Mouse (Mus musculus) urinary bladder, postnatal 4 days (tissue): ENCODE data around the gene BC049715.
"Not testable (repeated sequence)": the region's sequence is repeated elsewhere in the genome, so short reads cannot be mapped to it uniquely, and the experiment has no call there.

ENCODE experiments used
- DNase-seq, 2 experiments: peaks; one replicate each; pipeline ENCODE4 v3.0.0; 2021 to 2022; ENCODE audit warnings: low spot score in 2 of 2

Gene BC049715

GRCm38 (mm10) chr6:136827516-136827880 is at the start of gene BC049715:
BC049715 (plus strand) TSS chr6:136827626.
- DNase-seq: no peak

GRCm38 (mm10) chr6:136781377-136781986 is 45.9 kb upstream of the BC049715 start, which contains the start of gene Gucy2c:
Gucy2c (minus strand) TSS chr6:136781765.
- DNase-seq: no peak

GRCm38 (mm10) chr6:136782146-136782545 is 45.3 kb upstream of the BC049715 start:
- no peak for DNase-seq

DNA sequence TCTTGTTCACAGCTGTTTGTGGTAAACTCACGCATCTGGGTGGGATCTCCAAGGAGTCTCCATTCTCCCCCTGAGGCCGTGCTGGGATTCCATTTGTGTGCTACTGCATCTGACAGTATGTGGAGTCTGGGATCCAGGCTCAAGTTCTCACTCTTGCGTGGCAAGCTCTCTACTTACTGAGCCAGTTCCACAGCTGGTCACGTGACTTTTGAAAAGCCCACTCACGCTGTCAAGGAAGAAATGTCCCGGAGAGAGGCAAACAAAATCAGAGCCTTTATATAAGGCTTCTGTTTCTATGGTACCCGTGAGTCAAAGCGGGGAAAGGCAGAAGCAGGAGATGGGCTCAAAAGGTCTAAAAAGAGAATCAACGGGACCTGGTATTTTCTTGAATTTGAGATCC is 44.7 kb upstream of the BC049715 start:
- DNase-seq: no peak

DNA sequence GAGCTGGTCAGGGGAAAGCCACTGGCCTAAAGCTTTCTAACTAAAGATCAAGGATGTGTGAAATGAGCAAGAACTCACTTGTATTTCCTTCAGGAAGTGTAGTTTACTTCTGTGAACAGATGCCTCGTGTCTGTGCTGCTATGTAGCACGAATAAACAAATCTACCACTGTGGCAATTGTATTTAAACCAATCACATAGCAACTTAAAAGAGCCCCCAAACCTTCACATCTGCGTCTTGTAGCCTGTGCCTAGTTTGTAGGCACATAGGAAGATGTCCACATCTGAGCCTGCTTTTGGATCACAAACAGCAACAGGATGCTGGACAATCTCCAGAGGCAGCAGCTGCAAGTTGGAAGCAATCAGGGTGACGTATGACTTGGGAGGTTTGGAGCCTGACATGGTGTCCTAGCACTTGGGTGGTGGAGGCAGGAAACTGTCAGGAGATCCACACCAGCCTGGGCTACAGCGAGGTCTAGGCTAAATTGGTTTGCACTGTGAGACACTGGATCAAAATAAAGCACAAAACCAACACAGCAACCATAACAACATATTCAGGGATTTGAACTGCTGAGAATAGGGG is 37.9 kb upstream of the BC049715 start:
- peak in 1 of 2 experiments; percentile 51 for DNase-seq

GRCm38 (mm10) chr6:136792884-136793758 is 34.3 kb upstream of the BC049715 start:
- DNase-seq: no peak

- no peak for DNase-seq
Observed at GRCm38 (mm10) chr6:136793831-136794525, 33.4 kb upstream of the BC049715 start.

- DNase-seq: no peak
Observed at GRCm38 (mm10) chr6:136795110-136795509, 32.3 kb upstream of the BC049715 start.

GRCm38 (mm10) chr6:136795850-136796249 is 31.6 kb upstream of the BC049715 start:
- DNase-seq: peak in 1 of 2 experiments; percentile 34

- DNase-seq: not testable (repeated sequence)
Observed at GRCm38 (mm10) chr6:136797874-136798693, 29.3 kb upstream of the BC049715 start.

DNA sequence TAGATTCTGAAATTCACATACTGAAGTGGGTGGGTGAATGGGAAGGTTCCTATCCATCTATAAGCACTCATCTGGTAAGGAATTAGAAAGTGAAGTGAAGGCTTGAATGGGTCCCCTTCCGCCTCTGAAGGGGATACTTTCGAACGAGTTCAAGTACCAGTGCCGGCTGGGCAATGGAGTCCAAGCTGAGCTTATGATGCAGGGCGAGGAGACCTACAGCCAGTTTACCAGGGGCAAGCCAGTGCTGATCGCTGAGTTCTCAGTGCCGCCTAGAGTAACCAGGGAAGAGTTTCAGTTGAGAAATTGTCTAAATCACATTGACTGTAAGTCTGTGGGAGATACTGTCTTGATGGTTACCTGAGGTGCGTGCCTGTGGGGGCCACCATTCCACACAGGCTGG is 26.7 kb upstream of the BC049715 start:
- no peak for DNase-seq

DNA sequence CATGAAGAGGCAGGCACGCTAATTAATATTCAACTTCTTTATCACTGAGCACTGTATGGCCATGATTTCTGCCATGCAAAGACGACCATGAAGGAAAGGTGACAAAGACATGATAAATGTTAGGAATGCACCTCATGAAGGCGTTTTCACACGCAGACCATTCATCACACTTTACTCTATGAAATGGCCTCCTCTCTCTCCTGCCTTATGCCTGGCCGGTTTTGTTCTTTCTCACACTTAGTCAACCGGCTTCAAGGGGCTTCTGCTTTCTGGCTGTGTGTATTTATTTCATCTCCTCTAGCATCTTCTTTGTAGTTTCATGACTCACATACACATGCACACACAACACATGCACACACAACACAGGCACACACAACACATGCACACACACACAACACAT is 26.2 kb upstream of the BC049715 start:
- no peak for DNase-seq

DNA sequence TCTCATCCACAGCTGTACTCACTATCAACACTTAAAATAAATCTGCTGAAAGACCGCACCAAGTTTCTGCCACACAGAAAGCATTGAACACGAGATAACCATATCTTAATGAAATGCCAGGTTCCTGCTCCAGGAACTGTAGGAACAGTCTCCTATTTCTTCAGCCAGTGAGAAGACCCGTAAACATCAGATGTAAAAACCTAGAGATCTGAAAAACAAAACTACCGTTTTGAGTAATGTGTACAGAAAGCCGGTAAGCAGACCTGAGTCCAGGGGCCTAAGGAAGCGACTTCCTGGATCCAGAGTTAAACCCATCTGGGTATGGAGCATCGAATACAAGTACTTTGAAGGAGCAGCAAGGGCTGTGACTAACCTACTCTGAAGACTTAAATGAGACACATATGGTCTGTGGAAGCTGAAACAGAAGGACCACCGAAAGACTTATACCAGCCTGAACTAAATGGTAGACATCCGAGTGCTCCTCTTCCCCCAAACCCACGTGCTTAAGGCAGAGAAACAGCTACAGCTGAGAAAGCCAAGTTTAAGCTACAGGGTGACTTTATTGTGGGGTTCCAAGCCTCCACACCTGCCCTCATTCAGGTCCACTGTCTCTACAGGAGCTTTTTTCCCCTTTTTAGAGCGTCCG is 24.2 kb upstream of the BC049715 start:
- no peak for DNase-seq

DNA sequence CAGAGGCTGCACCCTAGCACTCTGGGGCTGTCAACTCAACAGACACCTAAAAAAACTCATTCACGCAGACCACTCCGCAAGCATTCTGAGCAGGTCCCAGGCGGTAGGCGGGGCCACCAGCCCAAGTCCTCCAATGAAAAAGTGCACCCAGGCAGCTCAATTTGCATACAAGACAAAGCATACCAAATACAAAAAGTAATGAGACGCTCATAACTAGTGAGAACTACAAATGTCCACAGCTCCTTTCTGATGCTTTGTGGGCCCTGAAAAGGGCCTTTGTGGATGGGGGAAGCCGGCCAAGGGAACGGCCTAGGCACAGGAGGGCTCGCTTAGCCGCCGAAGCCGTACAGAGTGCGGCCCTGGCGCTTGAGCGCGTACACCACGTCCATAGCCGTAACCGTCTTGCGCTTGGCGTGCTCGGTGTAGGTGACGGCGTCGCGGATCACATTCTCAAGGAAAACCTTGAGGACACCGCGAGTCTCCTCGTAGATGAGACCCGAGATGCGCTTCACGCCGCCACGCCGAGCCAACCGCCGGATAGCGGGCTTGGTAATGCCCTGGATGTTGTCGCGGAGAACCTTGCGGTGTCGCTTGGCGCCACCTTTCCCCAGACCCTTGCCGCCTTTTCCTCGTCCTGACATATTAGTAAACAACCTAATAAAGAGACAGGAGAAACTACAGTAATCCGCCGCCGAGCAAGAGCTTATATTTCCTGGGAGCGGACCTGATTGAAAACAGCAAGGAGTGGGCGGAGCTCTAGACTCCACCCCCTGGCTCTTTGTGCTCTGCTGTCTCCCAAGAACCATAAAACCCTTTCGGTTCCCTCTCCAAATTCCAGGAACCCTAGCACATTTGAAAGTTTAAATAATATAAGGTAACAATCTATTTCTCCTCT is 23.4 kb upstream of the BC049715 start, which contains the start of gene Hist4h4:
TSS of gene Hist4h4 (minus strand) at position 677 of the 895 bp plus-strand sequence.
- DNase-seq: peak; percentile 92 to 98

DNA sequence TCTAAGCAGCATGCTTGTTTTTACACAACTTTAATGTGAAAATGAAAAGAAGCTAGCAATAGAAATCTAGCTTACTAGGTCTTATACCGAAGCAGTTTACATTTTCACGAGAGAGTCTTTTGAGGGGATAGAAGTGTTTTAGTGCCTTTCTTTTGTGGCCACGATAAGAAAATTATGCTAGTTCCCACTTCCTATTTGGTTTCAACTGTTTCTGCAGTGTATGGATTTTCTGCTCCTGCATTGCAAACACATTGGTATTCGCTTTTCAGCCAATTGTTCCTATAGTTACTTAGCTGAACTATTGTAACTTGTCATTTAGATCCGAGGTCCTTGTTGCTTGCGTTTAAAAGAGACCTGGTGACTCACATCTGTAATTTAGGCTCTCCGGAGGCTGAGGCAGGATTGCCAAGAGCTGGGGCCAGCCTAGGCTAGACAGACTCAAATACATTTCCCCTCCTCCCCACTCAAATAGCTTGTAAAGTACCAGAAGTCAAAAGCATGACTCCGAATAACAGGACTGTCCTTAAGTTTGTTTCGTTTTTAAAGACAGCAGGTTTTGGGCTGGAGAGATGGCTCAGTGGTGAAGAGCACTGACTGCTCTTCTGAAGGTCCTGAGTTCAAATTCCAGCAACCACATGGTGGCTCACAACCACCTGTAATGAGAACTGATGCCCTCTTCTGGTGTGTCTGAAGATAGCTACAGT is 22.6 kb upstream of the BC049715 start:
- no peak for DNase-seq

DNA sequence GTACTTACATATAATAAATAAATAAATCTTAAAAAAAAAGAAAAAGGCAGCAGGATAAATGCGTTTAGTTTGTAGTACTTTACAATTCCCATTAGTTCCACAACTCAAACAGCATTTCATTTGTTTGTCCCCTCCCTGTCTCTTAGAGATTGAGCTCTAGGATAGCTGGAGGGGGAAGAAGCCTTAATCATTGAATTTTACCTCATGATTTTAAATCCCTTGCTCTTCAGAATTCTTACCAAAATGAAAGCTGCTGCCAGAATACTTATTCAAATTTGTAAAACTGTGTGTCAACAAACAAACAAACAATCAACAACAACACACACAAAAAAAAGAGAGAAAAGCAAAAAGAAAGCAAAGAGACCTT is 22.0 kb upstream of the BC049715 start:
- DNase-seq: no peak

GRCm38 (mm10) chr6:136806819-136807218 is 20.6 kb upstream of the BC049715 start:
- no peak for DNase-seq

DNA sequence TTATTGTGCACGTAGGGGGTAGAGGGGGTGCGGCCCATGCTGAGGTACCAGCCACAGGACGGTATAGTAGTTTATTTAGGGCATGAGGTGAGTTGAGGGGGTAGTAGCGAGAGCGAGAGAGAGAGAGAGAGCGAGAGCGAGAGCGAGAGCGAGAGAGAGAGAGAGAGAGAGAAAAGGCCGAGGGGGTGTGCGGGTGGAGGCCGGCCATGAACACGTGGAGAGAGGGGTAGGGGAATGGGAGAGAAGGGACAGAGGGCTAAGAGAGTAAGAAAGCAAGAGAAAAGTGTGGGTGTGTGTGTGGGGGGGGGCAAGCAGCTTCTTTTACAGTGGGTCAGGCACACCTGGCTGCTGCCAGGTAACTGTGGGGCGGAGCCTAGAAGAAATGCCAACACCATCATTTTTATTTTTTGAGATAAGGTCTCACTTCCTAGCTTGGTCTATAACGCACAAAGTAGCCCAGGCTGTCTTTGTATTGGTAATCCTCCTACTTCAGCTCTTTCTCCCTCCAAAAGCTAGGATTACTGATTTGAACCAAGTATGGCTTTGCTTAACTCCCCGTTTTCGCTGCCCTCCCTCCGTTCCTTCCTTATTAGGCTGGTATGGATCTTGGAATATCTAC is 19.9 kb upstream of the BC049715 start:
- DNase-seq: no peak

GRCm38 (mm10) chr6:136808014-136808417 is 19.4 kb upstream of the BC049715 start, which contains the start of gene H2afj:
H2afj (plus strand) TSS chr6:136808244.
- peak; percentile 98 to 99 for DNase-seq
